Mouse (Mus musculus): Measurements from ENCODE around the gene Sash3. TPM values are rescaled to one million over a fixed set of nuclear protein-coding genes. Genes with fewer than 3 reads are reported as not detected.
A peak's percentile ranks its signal among the peaks of the same experiment; 100 is the strongest.

Gene Sash3
- 1 to 10 TPM; 1.5 to 1.8 TPM for total RNA-seq (2021)
- long read RNA-seq, experiment 1, partial matches to known transcripts, result 0 of 1 reads
- long read RNA-seq, experiment 1, other reads (novel, unspliced or antisense), result 0 of 1 reads
- long read RNA-seq, experiment 2, partial matches to known transcripts, result 0 of 2 reads
- long read RNA-seq, experiment 2, other reads (novel, unspliced or antisense), result 1 of 2 reads

DNA sequence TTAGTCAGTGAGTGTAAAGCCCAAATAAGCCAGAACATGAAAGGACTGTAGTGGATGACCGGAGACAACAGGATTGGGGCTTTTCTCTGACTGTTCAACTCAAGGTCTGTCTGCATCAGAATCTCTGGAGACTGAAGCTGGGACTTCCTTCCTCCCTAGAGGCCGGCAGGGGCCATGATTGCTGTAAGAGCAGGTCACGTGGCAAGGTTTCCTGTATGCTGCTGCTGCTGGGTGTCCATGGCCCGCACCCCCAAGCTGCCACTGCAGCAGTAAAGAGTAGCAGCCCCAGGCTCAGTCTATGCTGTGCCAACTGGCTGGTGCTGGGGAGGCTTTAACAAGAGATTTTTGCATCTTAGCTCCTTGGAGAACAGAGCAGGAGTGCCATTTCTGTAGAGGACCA is at the start of gene Sash3:
Gene Sash3 (plus strand): TSS at position 175 of the 400 bp plus-strand sequence.
- no peak for DNase-seq (ENCODE audit: low spot score in 2 of 2)
- intact Hi-C loops (cut with DNase I), result no loop called here

DNA sequence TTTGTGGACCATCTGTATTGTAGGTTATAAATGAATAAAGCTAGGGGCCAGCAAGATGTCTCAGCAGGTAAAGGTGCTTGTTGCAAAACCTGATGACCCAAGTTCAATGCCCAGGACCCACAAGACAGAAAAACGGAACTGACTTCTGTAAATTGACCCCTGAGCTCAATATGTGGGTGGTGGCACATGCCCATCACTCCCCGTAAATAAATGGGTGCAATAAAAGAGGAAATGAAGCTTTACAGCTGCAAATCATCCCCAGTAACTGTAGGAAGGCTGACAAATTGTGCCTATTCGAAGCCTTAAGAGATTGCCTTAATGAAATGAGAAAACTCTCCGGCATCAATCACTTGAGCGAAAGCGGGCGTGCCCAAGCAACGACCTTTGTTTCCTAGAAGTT is 49.7 kb upstream of the Sash3 start:
- intact Hi-C loops (cut with DNase I), result no loop called here
- DNase-seq (ENCODE audit: low spot score in 2 of 2), result no peak

DNA sequence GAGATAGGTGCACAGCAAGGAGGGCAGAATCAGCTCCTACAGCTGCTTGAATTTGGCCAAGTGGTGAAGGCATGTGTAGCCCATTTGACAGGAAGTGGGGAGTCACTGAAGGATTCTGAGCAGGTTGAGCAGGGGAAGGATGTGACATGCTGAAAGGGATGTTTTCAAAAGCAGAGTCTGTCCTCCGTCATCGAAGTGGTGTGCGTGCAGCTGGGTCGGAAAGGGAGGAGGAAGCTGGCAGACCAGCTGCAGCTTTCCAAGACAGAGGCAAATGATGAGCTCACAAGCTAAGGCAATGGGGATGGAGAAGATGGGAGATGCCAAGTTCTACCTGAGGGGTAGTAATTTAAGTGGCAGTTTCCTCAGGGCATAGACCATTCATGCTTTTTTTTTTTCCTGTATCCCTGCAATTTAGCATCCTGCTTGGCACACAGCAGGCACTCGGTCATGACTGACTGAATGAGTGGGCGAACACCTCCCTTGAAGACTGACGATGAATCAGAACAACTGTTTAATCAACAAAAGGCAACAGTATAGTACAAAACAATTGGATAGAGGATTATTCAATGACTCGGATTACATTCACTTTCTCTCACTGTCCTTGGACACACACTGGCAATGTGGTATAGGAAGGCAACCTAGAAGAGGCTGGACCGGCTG is 47.6 kb upstream of the Sash3 start:
- intact Hi-C loops (cut with DNase I), result no loop called here
- no peak for DNase-seq (ENCODE audit: low spot score in 2 of 2)

DNA sequence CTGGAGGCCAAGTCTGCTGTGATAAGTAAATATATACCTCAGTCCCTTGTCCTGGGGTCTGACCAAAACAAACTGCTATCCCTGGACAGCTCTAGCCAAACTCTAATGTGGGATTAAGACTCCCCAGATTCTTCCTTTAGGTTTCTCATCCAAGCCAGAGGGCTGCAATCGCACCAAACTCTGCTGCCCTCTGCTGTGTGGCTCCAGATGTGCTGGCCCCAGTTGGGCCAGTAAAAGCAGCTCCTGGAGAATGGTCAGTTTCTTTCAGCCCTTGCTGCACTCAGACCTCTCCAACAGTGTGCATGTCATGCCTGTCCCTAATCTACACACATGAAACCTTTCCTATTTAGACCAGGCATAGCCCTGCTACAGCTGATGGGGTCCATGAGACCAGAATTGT is 46.4 kb upstream of the Sash3 start:
- intact Hi-C loops (cut with DNase I), result loop anchor here (5.0 kb wide), 1 partner anchor 78 kb away; no protein-coding TSS in a partner anchor
- no peak for DNase-seq (ENCODE audit: low spot score in 2 of 2)

DNA sequence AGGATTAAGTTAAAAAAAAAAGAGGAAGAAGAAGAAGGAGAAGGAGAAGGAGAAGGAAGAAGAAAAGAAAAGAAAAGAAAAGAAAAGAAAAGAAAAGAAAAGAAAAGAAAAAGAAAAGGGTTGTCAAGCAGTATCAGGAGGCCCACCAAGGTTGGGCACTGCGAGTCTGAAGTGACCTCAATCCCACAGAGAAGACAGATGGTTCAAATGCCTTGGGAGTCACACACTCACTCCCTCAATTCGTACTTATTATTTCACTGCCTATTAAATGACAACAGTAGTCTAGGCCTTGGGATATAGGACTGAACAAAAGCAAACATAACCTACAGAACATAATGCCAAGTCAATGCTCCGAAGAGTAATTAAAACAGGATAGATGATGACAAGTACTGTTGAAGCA is 43.0 kb upstream of the Sash3 start:
- intact Hi-C loops (cut with DNase I), result loop anchor here (5.0 kb wide), 1 partner anchor 81 kb away; no protein-coding TSS in a partner anchor
- no peak for DNase-seq (ENCODE audit: low spot score in 2 of 2)

DNA sequence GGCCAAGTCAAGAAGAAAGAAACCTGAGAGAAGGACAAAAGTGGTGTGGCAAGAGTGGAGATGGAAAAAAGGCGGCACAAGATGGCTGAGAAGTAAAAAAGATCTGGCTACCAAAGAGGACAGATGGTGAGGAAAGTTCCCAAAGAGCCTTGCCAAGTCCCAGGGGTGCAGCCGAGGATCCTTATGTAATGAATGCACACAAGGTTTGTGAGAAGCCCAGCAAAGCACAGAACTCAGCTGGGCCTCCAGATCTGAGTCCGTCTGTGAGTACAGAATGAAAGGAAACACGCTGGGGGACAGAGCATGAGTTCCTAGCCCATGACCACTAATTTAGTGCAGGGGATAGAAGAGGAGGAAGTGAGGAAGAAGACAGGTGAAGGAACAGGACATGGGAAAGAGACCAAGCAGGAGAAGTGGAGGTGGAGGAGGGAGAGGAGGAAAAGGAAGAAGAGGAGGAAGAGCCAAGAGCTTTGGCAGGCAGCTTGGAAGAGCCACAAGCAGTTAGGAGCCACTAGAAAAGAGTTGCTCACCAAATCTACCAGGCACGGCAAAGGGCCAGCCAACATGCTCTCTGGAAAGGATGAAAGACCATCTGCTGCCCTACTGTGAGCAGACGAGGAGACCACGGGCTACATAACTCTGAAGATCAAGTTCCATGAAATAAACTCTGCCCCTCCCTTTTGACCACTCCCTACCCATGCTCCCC is 41.3 kb upstream of the Sash3 start:
- intact Hi-C loops (cut with DNase I), result loop anchor here (5.0 kb wide), 1 partner anchor 83 kb away; no protein-coding TSS in a partner anchor
- DNase-seq (ENCODE audit: low spot score in 2 of 2), result peak; percentile 8 to 26

DNA sequence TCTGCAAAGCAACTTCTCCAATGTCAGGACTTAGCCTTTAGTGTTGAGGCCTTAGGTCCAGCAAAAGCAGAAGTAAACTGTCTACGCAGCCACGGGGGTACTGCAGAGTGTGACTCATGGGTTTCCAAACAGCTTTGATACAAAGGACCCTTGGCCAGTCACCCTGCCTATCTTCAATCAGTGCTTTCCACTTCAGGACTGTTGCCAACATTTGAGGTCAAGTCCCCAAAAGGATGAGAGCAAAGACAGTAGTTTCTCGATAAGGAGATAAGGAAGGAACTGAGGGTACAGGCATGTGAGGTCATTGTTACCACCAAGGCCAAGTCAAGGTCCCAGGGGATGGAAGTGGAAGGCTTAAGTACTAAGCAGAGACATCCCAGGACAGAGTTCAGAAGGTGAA is 40.0 kb upstream of the Sash3 start:
- DNase-seq (ENCODE audit: low spot score in 2 of 2), result no peak
- intact Hi-C loops (cut with DNase I), result no loop called here

DNA sequence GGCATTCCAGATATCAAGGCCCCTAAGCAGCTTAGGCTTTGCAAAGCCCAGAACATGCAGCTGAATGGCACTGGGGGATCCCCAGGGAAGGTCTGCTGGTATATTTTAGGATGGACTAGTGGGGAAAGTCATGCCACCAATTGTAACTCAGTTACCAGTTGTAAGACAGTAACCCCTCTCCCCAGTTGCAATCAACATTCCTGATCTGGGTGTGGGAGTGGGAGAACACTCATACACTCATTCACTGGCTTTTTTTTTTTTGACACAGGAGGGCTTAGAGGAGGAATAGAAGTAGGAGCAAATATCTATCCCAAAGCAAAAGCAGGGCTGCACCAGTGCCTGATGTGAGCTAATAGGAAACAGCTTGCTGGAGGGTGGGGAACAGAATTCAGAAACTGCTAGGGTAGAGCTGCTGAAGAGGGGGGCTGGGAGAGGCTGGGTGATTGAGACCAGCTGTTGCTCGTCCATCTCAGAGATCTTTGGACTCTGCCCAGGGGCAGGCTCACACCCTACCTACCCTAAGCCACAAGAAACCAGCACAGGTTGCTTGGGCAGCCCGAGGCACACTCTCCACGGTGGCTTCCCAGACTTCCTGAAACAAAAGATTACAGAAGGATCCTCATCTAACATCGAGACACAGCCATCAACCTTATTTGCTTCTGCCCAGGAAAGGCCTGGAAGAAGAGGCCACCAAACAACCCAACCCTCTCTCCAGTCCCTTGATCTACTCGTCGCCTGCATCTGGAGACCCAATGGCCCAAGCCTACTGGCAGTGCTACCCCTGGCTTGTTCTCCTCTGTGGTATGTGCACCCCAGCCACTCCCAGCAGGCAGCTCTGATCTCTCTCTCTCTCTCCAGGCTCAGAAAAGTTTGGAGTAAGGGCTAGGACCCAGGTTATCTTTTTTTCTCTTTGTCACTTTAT is 37.6 kb upstream of the Sash3 start, which contains the start of gene Xpnpep2:
Gene Xpnpep2 (plus strand): TSS at position 332 of the 922 bp plus-strand sequence.
- intact Hi-C loops (cut with DNase I), result no loop called here
- no peak for DNase-seq (ENCODE audit: low spot score in 2 of 2)

DNA sequence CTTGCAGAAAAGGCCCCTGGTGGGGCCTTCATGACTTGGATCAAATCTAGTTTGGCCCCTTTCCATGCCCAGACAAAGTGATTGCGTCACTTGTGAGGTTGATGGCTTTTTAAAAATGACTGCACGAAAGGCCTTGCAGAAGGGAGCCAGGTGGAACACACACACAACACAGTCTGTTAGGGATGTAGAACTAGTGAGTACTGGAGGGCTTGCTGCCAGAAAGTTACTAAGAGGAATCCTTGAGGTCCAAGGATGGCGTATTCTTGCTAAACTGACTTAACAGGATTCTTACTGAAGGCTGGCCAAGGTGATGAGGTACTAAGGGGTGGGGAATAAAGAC is 37.0 kb upstream of the Sash3 start:
- DNase-seq (ENCODE audit: low spot score in 2 of 2), result no peak

DNA sequence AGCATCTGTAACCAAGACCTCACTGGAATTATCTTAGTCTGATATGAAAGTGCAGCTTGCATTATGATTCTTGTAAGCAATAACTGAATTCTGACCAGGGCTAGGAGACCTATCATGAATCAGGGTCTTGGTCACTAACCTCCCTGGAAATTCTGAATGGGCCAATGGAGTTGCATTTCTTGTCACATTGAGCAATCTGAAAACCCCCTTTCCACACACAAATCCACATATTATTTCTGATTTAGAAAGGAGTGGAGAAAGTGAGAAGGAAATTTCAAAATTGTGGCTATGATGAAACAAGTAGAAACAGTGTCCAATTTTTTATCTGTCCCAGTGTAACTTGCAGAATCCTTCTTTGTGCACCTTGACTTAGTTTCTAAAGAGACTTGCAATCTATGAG is 26.9 kb upstream of the Sash3 start:
- intact Hi-C loops (cut with DNase I), result no loop called here
- no peak for DNase-seq (ENCODE audit: low spot score in 2 of 2)

More for the DNA sequence above, 37.0 kb upstream of the Sash3 start:
- intact Hi-C loops (cut with DNase I), result no loop called here

DNA sequence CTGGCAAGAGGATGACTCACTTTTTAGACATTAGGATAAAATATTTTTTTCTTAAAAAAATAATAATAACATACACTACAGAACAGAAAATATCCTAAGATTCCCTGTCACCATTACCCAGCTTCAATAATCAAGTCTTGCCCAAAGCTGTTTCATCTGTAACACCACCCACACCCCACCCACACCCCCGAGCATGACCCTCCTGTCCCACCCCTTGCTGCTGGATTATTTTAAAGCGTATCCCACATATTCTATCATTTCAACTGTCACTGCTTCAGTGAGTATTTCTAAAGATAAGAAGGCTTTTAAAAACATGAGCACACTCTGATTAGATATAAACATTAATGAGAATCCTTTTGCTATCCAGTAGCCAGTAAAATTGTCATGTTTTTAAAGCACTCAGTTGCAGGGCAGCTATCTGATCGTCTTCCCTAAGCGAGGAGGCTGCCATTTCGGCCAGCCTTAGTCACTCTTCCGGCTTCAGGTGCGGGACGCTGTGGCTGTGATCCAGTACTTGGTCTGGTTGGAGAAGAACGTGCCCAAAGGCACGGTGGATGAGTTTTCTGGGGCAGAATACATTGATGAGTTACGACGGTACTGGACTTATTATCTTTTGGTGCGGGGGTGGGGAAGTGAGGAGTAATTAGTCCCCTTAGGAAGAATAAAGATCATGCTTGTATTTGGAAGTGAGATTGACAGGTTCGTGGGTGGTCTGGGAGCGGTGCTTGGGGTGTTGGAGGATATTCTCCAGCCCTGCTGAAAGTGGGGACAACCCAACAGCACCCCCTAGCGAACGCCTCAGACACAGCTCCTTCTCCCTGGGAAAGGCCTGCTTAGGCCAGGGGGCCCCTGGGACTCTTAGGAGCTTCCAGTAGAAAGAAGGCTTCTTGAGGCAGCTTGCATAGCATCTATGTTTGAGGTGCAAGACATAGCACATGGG is 21.8 kb upstream of the Sash3 start:
- intact Hi-C loops (cut with DNase I), result loop anchor here (2.0 kb wide), 1 partner anchor 102 kb away; no protein-coding TSS in a partner anchor
- peak; percentile 20 to 46 for DNase-seq (ENCODE audit: low spot score in 2 of 2)

DNA sequence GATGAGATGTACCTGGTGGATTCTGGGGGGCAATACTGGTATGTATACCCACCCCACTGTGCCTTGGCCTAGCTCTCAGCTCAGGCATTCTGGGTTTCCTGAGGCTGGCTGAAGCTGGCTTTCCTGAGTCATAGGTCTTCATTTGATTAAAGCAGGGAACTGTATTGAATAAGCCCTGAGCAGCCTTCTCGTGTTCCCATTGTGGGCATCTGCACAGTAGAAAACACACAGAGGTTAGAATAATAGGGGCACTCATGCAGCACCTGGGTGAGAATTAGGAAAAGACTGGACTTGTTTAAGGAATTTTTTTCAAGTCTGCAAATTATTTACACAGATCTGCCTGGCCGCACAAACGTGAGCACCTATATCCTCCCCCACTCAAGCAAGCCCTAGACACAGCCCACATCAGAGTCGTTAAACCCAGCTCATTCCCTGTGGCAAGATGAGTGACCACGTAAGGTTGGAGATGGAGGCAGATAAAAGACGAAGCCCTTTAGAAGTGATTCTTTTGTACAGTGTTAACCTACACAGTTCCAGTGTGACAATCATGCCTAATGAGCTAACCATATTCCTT is 19.2 kb upstream of the Sash3 start:
- no peak for DNase-seq (ENCODE audit: low spot score in 2 of 2)
- intact Hi-C loops (cut with DNase I), result no loop called here

DNA sequence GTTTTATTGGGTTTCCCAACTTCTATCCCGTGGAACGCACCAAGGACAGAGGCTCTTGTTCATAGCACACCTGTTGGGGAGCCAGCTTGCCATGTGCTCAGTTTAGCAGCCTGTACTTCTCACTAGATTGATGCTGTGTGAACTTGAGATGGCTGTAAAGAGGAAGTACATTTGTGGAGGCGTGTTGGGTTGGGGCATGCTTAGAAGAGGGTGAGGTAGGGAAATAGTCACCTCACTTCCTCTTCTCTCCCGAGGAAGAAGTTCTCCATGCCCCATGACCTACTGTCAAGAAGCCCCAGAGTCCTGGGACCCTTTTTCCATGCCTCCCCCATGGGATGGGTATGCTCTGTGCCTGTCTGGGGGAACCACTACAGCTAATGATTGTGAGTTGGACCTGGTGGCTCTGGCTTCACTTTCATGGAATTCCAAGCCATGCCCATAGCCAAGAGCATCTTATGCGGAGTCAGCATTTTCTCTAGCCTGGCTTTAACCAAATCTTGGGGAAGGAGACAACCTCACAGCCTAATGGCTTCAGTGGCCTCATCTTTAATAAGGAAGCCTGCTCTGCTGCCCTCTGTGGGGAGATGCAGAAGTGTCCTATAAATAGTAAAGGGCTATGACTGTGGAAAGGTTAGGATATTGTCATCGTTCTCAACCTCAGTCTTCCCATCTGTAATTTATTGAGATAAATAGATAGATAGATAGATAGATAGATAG is 18.6 kb upstream of the Sash3 start:
- DNase-seq (ENCODE audit: low spot score in 2 of 2), result no peak
- intact Hi-C loops (cut with DNase I), result no loop called here

DNA sequence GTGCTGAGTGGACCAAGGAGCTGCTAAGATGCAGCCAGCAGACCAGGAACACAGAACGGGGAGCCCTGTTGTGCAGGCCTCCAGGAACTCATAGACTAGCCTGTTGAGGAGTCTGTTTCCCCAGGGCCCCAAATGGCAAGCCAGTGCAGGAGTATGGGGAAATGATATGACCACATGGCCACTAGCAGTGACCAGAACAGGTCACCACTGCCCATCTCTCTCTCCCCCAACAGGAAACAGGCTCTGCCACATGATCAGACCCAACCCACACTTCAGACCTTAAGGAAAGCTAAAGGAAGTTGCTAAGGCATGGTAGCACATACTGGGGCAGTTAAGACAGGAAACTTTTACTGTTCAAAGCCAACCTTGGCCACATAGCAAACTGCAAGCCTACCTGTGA is 17.1 kb upstream of the Sash3 start:
- no peak for DNase-seq (ENCODE audit: low spot score in 2 of 2)
- intact Hi-C loops (cut with DNase I), result no loop called here

DNA sequence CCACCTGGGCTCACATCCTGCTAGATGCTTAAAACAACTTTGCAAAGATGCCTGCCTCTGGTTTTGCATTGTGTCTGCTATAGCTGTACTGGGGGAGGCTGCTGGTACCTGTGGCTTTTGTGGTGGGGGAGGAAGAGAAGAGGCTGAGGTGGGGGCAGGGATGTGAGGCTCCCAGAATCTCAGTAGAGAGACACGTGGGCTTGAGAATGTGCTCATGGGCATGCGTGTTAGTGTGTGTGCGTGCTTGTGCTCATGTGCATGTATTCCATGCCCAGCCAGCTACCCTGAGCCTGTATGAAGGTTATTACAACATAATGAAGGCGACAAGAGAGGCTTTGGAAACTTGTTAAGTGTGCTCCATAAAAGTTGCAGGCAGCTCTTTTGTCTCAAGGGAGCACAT is 9.3 kb upstream of the Sash3 start:
- intact Hi-C loops (cut with DNase I), result no loop called here

DNA sequence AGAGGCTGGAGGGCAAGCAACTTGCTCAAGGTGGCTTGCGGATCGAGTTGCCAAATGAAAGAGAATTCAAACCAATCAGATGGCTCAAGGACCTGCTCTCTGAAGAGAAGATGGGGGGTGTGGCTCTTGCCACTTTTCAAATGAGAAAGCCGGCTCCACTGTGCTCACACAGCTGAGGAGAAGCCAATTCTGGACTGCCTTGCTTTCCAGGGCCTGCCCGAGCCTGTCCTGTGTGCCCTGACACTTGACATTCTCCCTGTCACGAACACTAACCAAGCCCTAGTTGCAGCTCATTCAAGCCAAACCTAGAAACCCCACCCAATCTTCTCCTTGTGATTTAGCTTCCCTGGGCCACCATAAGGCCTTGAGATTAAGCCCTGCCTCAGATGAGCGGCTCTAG is 8.2 kb upstream of the Sash3 start:
- intact Hi-C loops (cut with DNase I), result no loop called here
- no peak for DNase-seq (ENCODE audit: low spot score in 2 of 2)

More for the DNA sequence above, 9.3 kb upstream of the Sash3 start:
- DNase-seq (ENCODE audit: low spot score in 2 of 2), result no peak

DNA sequence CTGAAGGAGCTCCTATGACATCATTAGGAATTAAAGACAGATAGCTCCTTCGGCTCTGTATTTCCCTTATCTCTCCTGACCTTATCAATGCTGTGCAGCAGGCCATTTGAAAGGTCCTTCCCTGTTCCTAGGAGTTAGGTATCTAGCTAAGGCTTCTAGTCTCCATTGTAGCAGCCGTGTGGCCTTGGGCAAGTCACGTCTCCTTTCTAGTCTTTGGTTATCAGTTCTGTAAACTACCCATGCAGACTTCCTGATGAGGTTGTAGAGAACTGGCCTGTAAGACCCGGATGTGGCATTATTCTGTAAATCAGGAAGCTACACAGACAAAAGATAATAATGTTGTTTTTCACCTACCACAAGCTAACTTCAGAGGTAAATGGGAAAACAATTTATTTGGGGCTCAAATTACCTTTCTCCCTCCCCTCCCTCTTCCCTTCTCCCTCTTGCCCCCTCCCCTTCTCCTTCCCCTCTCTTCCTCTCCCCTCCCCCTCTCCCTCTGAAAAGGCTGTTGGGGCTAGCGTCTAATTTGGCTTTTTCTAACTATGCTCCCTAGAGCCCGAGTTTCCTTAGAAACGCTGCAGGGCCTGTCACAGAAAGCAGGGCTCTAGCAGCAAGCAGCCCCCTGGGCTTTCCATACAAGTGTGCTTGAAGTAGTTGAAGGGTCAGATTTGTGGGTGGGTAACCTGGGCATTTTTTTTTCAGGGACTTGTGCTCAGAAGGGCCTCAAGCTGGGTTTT is 7.5 kb upstream of the Sash3 start:
- intact Hi-C loops (cut with DNase I), result no loop called here
- DNase-seq (ENCODE audit: low spot score in 2 of 2), result no peak
